In the genomic region with DNA sequence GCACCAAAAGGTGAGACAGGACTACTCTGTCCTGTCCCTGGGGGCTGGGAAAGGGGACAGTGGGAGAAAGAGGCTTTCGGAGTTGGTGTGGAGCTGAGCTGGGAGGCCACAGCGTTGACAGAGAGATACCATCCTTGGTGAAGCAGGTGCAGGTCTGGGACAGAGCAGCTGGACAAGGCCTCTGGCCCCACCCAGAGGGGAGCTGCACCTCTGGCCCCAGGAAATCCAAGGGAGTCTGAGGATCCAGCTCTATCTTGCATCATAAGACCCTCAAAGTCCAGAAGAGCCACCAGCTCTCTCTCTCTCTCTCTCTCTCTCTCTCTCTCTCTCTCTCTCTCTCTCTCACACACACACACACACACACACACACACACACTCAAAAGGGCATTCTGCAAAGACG, we compare ENCODE assay signal across 24 mouse cellular contexts. TPM values are rescaled to one million over a fixed set of nuclear protein-coding genes. Genes with fewer than 3 reads are reported as not detected.
"Had no signal": no experiment of that assay in that cellular context is flagged by ENCODE, and none has a peak within 500 bp of the region (broad histone marks: within the 10 kb centered on the region; RNA-seq: fewer than 3 reads in every experiment).

No protein-coding gene starts in this region.

- H3K4me2 ChIP-seq: hindbrain, embryonic 12.5 days; intestine, embryonic 15.5 days; liver, embryonic 12.5 days had no signal

- H3K9ac ChIP-seq: hindbrain, embryonic 12.5 days; hindbrain, embryonic 14.5 days; intestine, embryonic 15.5 days; liver, embryonic 12.5 days; liver, embryonic 14.5 days had no signal

- H3K36me3 ChIP-seq: heart, embryonic 12.5 days; hindbrain, embryonic 10.5 days; hindbrain, embryonic 12.5 days; intestine, embryonic 15.5 days; liver, embryonic 12.5 days had no signal

- H3K4me3 ChIP-seq: gastrocnemius, adult 2 months; heart, adult 2 months; heart, embryonic 12.5 days; hindbrain, embryonic 12.5 days; intestine, embryonic 15.5 days; layer of hippocampus, adult 2 months; left cerebral cortex, adult 2 months; liver, embryonic 12.5 days had no signal

- H3K9me3 ChIP-seq: heart, embryonic 12.5 days; hindbrain, embryonic 10.5 days; hindbrain, embryonic 12.5 days; intestine, embryonic 15.5 days; liver, embryonic 12.5 days had no signal

- ATAC-seq: hindbrain, embryonic 16.5 days; inflammation-experienced regulatory T-cells, adult 6 months; intestine, embryonic 15.5 days; intestine, postnatal 0 days; liver, embryonic 12.5 days had no signal

- DNase-seq: gastrocnemius, adult 2 months; gastrocnemius, postnatal 10 days; gastrocnemius, postnatal 25 days; heart, adult 2 months; heart, postnatal 10 days; heart, postnatal 4 days; kidney, adult 18-20 months; kidney, adult 8-10 months; kidney, postnatal 10 days; kidney, postnatal 25 days; kidney, postnatal 4 days had no signal

- H3K27ac ChIP-seq: gastrocnemius, adult 2 months; heart, adult 2 months; hindbrain, embryonic 12.5 days; hindbrain, embryonic 14.5 days; layer of hippocampus, adult 2 months; left cerebral cortex, adult 2 months; liver, embryonic 12.5 days; liver, embryonic 14.5 days had no signal

- H3K27me3 ChIP-seq: intestine, embryonic 15.5 days had no signal

RNA-seq across cellular contexts. Expression of a gene that starts 40.2 kb away (rescaled TPM):
- total RNA-seq: granulocyte monocyte progenitor cell, adult 5-6 weeks had no signal
- polyA plus RNA-seq: inflammation-experienced regulatory T-cells, adult 6 months had no signal
